16 mouse cellular contexts compared by ENCODE assay signal in the genomic region with DNA sequence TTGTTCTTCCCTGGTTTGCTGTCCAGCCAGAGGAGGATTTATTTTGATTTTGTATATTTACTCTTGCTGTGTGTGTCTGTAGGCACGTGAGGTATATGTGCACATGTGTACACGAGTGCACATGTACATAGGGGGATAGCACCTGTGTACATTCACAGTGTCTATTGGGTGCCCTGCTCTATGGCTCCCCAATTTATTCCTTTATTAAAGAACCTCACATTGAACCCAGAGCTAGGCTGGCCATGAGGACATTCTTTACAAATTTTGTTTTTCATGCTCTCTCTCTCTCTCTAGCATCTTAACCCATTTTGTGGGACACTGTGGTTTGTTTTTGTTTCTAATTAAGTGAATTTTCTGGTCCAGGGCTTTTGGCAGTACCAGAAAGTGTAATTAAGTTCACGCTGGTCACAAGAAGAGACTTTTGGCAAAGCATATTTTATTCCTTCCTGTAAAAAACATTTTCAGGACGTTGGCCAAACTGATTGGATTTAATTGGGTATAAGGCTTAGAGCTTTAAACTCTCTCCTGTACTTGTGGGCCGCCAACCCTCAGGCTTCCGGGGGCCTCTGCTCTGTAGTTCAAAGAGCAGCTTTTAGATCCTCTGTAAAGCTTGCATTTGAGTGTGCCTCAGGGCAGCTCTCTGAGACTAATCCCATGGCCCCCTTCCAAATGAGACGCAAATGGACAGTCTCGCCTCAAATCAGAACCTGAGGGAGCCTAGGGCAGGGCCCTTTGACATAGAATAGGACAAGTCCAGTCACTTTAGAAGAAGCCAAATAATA.
DNase-seq lines count a peak whose midpoint lies in the region; ATAC-seq and TF ChIP-seq lines count a peak whose summit lies in the region.
"Had no signal": no experiment of that assay in that cellular context is flagged by ENCODE, and none has a peak within 500 bp of the region (broad histone marks: within the 10 kb centered on the region; RNA-seq: fewer than 3 reads in every experiment).

No protein-coding gene starts in this region.

- intact Hi-C loops in left cerebral cortex, adult 2 months (cut with DNase I): no loop called here

- peak; percentile 2 for DNase-seq in cerebellum, adult 8-10 months
- no peak for DNase-seq in cerebellum, adult 11 months
- DNase-seq in liver, adult 2 months (ENCODE audit: extremely low read depth, low read depth, low spot score): peak; percentile 46
- DNase-seq in forebrain, postnatal 0 days: peak; percentile 34
- DNase-seq in urinary bladder, postnatal 14 days (ENCODE audit: low spot score): no peak
- DNase-seq in left cerebral cortex, adult 2 months (ENCODE audit: extremely low spot score in 1 of 2, low spot score in 2 of 2): no peak
- DNase-seq: kidney, postnatal 10 days; layer of hippocampus, postnatal 36 days had no signal

- no peak for TF ChIP-seq POLR2A in liver, adult 2 months (IDR thresholded peaks at IDR 0.05; ENCODE audit: extremely low read depth, insufficient read depth, low read length)

- TF ChIP-seq CTCF in liver, adult 2 months (IDR thresholded peaks at IDR 0.05; ENCODE audit: low read depth, low read length): no peak
- no peak for TF ChIP-seq CTCF in forebrain, postnatal 0 days (IDR thresholded peaks at IDR 0.05; ENCODE audit: low read depth)
- no peak for TF ChIP-seq CTCF in left cerebral cortex, adult 2 months (IDR thresholded peaks at IDR 0.05)

- H3K9me3 ChIP-seq in liver, embryonic 12.5 days (replicated peaks): no peaks in the 10 kb centered on the region
- no peaks in the 10 kb centered on the region for H3K9me3 ChIP-seq in forebrain, postnatal 0 days (ENCODE audit: low read length)
- H3K9me3 ChIP-seq: embryonic facial prominence, embryonic 12.5 days; heart, embryonic 13.5 days; liver, embryonic 15.5 days had no signal

- 65% methylated on average over 8 of the region's 8 CpGs for WGBS in liver, adult 2 months
- 59% methylated on average over 8 of the region's 8 CpGs for WGBS in liver, embryonic 12.5 days (ENCODE audit: insufficient replicate concordance)
- 19% methylated on average over 8 of the region's 8 CpGs for WGBS in forebrain, postnatal 0 days

- H3K4me2 ChIP-seq in liver, embryonic 12.5 days: no peak overlapping the region
- no peak overlapping the region for H3K4me2 ChIP-seq in forebrain, postnatal 0 days (ENCODE audit: low read depth)
- H3K4me2 ChIP-seq: embryonic facial prominence, embryonic 12.5 days; heart, embryonic 13.5 days; hindbrain, embryonic 14.5 days; liver, embryonic 15.5 days had no signal

- no peak overlapping the region for H3K4me3 ChIP-seq in liver, adult 2 months (ENCODE audit: insufficient read depth, low read depth, low read length)
- H3K4me3 ChIP-seq in liver, embryonic 12.5 days: no peak overlapping the region
- no peak overlapping the region for H3K4me3 ChIP-seq in forebrain, postnatal 0 days (ENCODE audit: low read depth, low read length)
- H3K4me3 ChIP-seq in left cerebral cortex, adult 2 months: no peak overlapping the region
- H3K4me3 ChIP-seq: embryonic facial prominence, embryonic 12.5 days; heart, embryonic 13.5 days; liver, embryonic 15.5 days had no signal

- H3K27ac ChIP-seq in liver, adult 2 months (replicated peaks; ENCODE audit: insufficient read depth, low read depth, low read length): no peak overlapping the region; the same call in 1 of the 2 replicates
- H3K27ac ChIP-seq in liver, embryonic 12.5 days: no peak overlapping the region
- no peak overlapping the region for H3K27ac ChIP-seq in forebrain, postnatal 0 days (ENCODE audit: low read depth, low read length)
- H3K27ac ChIP-seq in left cerebral cortex, adult 2 months: no peak overlapping the region
- H3K27ac ChIP-seq: embryonic facial prominence, embryonic 12.5 days; heart, embryonic 13.5 days; hindbrain, embryonic 14.5 days; liver, embryonic 15.5 days; macrophage had no signal

- no peak for ATAC-seq in liver, embryonic 12.5 days
- no peak; the same call in 1 of the 2 replicates for ATAC-seq in forebrain, postnatal 0 days
- no peak for ATAC-seq in granulocyte monocyte progenitor cell, adult 5-6 weeks (replicated peaks; ENCODE audit: poor library complexity, severe bottlenecking)
- ATAC-seq: activated CD4-positive, CD25-positive, alpha-beta regulatory T cell, adult 4 months had no signal

- no peaks in the 10 kb centered on the region for H3K27me3 ChIP-seq in liver, adult 2 months (ENCODE audit: control insufficient read depth, insufficient read depth, low read length)
- no peaks in the 10 kb centered on the region for H3K27me3 ChIP-seq in liver, embryonic 12.5 days (replicated peaks)
- H3K27me3 ChIP-seq in forebrain, postnatal 0 days (ENCODE audit: insufficient read depth, low read length): no peaks in the 10 kb centered on the region
- H3K27me3 ChIP-seq: embryonic facial prominence, embryonic 12.5 days; heart, embryonic 13.5 days; liver, embryonic 15.5 days had no signal

- no peak overlapping the region for H3K9ac ChIP-seq in liver, adult 2 months (ENCODE audit: low read depth, low read length)
- H3K9ac ChIP-seq in liver, embryonic 12.5 days: no peak overlapping the region
- H3K9ac ChIP-seq in forebrain, postnatal 0 days: no peak overlapping the region
- H3K9ac ChIP-seq: embryonic facial prominence, embryonic 12.5 days; heart, embryonic 13.5 days; hindbrain, embryonic 14.5 days; liver, embryonic 15.5 days had no signal

- H3K4me1 ChIP-seq in liver, adult 2 months (ENCODE audit: control insufficient read depth, insufficient read depth, low read length): no peaks in the 10 kb centered on the region
- H3K4me1 ChIP-seq in liver, embryonic 12.5 days: no peaks in the 10 kb centered on the region
- no peaks in the 10 kb centered on the region for H3K4me1 ChIP-seq in forebrain, postnatal 0 days (ENCODE audit: insufficient read depth)
- H3K4me1 ChIP-seq: heart, embryonic 13.5 days; liver, embryonic 15.5 days had no signal

- no peaks in the 10 kb centered on the region for H3K36me3 ChIP-seq in liver, adult 2 months (ENCODE audit: control insufficient read depth, insufficient read depth, low read length)
- H3K36me3 ChIP-seq in liver, embryonic 12.5 days: no peaks in the 10 kb centered on the region
- no peaks in the 10 kb centered on the region for H3K36me3 ChIP-seq in forebrain, postnatal 0 days (ENCODE audit: insufficient read depth)
- H3K36me3 ChIP-seq: embryonic facial prominence, embryonic 12.5 days; heart, embryonic 13.5 days; liver, embryonic 15.5 days had no signal

- H3K79me2 ChIP-seq in liver, adult 2 months (ENCODE audit: control insufficient read depth, insufficient read depth, low read length): no peaks in the 10 kb centered on the region

Comparison
In these comparisons a context has a peak if more than half of its experiments do, and no peak if none do; other contexts are left out.
1. DNase-seq: peak in cerebellum, adult 8-10 months (single experiment), liver, adult 2 months (single experiment) and forebrain, postnatal 0 days (single experiment); none in cerebellum, adult 11 months (single experiment), urinary bladder, postnatal 14 days (single experiment) and left cerebral cortex, adult 2 months (0 of 2).